Mouse (Mus musculus): Measurements from ENCODE around the gene Gata5.

The Gata5 gene

GRCm38 (mm10) chr2:180334551-180334986, at the start of gene Gata5:
Gene Gata5, minus strand, starts transcription at chr2:180334699.
- Histone ChIP-seq H3K9me3 (ENCODE audit: low read length) (no peaks in the 10 kb centered on the region), H3K36me3 (ENCODE audit: insufficient read depth, low read length) (no peaks in the 10 kb centered on the region), H3K4me3 (replicated peaks; ENCODE audit: low read length) (peak within 1 kb of the TSS; percentile 74), H3K4me1 (replicated peaks; ENCODE audit: low read depth, low read length) (peaks cover 16% of the 10 kb centered on the region), H3K27me3 (ENCODE audit: insufficient read depth, low read length) (peaks cover 98% of the 10 kb centered on the region)
- no peak for TF ChIP-seq POU5F1 (IDR thresholded peaks at IDR 0.05; ENCODE audit: borderline replicate concordance, low read length)
- no peak for TF ChIP-seq NANOG (IDR thresholded peaks at IDR 0.05; ENCODE audit: borderline replicate concordance, low read length)

- TF ChIP-seq NANOG (IDR thresholded peaks at IDR 0.05; ENCODE audit: borderline replicate concordance, low read length) = no peak
- TF ChIP-seq POU5F1 (IDR thresholded peaks at IDR 0.05; ENCODE audit: borderline replicate concordance, low read length) = no peak
- no peak for TF ChIP-seq CTCF (conservative IDR thresholded peaks at IDR 0.05; ENCODE audit: low read length)
- H3K4me1 ChIP-seq (replicated peaks; ENCODE audit: low read depth, low read length) = no peaks in the 10 kb centered on the region
- no peaks in the 10 kb centered on the region for H3K9me3 ChIP-seq (ENCODE audit: low read length)
- no peak overlapping the region for H3K4me3 ChIP-seq (replicated peaks; ENCODE audit: low read length)
- H3K36me3 ChIP-seq (ENCODE audit: insufficient read depth, low read length) = no peaks in the 10 kb centered on the region
- peaks cover 44% of the 10 kb centered on the region for H3K27me3 ChIP-seq (ENCODE audit: insufficient read depth, low read length)
Observed at GRCm38 (mm10) chr2:180376730-180377129, 42.2 kb upstream of the Gata5 start.

- Histone ChIP-seq H3K4me3 (replicated peaks; ENCODE audit: low read length) (no peak overlapping the region), H3K4me1 (replicated peaks; ENCODE audit: low read depth, low read length) (no peaks in the 10 kb centered on the region), H3K9me3 (ENCODE audit: low read length) (no peaks in the 10 kb centered on the region), H3K36me3 (ENCODE audit: insufficient read depth, low read length) (no peaks in the 10 kb centered on the region), H3K27me3 (ENCODE audit: insufficient read depth, low read length) (peaks cover 31% of the 10 kb centered on the region)
- TF ChIP-seq NANOG (IDR thresholded peaks at IDR 0.05; ENCODE audit: borderline replicate concordance, low read length) (no peak), POU5F1 (IDR thresholded peaks at IDR 0.05; ENCODE audit: borderline replicate concordance, low read length) (no peak), CTCF (conservative IDR thresholded peaks at IDR 0.05; ENCODE audit: low read length) (no peak)
Observed at GRCm38 (mm10) chr2:180373256-180373655, 38.8 kb upstream of the Gata5 start.

- TF ChIP-seq POU5F1 (IDR thresholded peaks at IDR 0.05; ENCODE audit: borderline replicate concordance, low read length) = no peak
- no peak for TF ChIP-seq CTCF (conservative IDR thresholded peaks at IDR 0.05; ENCODE audit: low read length)
- TF ChIP-seq NANOG (IDR thresholded peaks at IDR 0.05; ENCODE audit: borderline replicate concordance, low read length) = no peak
- Histone ChIP-seq H3K36me3 (ENCODE audit: insufficient read depth, low read length) (no peaks in the 10 kb centered on the region), H3K27me3 (ENCODE audit: insufficient read depth, low read length) (peaks cover 20% of the 10 kb centered on the region), H3K4me3 (replicated peaks; ENCODE audit: low read length) (no peak overlapping the region), H3K9me3 (ENCODE audit: low read length) (no peaks in the 10 kb centered on the region), H3K4me1 (replicated peaks; ENCODE audit: low read depth, low read length) (no peaks in the 10 kb centered on the region)
Observed at GRCm38 (mm10) chr2:180368359-180368758, 33.9 kb upstream of the Gata5 start.

GRCm38 (mm10) chr2:180367350-180367749, 32.9 kb upstream of the Gata5 start:
- TF ChIP-seq NANOG (IDR thresholded peaks at IDR 0.05; ENCODE audit: borderline replicate concordance, low read length) (no peak), CTCF (conservative IDR thresholded peaks at IDR 0.05; ENCODE audit: low read length) (no peak), POU5F1 (IDR thresholded peaks at IDR 0.05; ENCODE audit: borderline replicate concordance, low read length) (no peak)
- H3K36me3 ChIP-seq (ENCODE audit: insufficient read depth, low read length) = no peaks in the 10 kb centered on the region

GRCm38 (mm10) chr2:180363434-180363720, 28.9 kb upstream of the Gata5 start:
- no peaks in the 10 kb centered on the region for H3K4me1 ChIP-seq (replicated peaks; ENCODE audit: low read depth, low read length)
- H3K9me3 ChIP-seq (ENCODE audit: low read length) = no peaks in the 10 kb centered on the region
- TF ChIP-seq NANOG (IDR thresholded peaks at IDR 0.05; ENCODE audit: borderline replicate concordance, low read length) = no peak
- no peak for TF ChIP-seq POU5F1 (IDR thresholded peaks at IDR 0.05; ENCODE audit: borderline replicate concordance, low read length)
- TF ChIP-seq CTCF (conservative IDR thresholded peaks at IDR 0.05; ENCODE audit: low read length) = no peak
- no peak overlapping the region for H3K4me3 ChIP-seq (replicated peaks; ENCODE audit: low read length)
- peaks cover 15% of the 10 kb centered on the region for H3K27me3 ChIP-seq (ENCODE audit: insufficient read depth, low read length)
- no peaks in the 10 kb centered on the region for H3K36me3 ChIP-seq (ENCODE audit: insufficient read depth, low read length)

More at GRCm38 (mm10) chr2:180367350-180367749, 32.9 kb upstream of the Gata5 start:
- Histone ChIP-seq H3K27me3 (ENCODE audit: insufficient read depth, low read length) (peaks cover 20% of the 10 kb centered on the region), H3K9me3 (ENCODE audit: low read length) (no peaks in the 10 kb centered on the region), H3K4me1 (replicated peaks; ENCODE audit: low read depth, low read length) (no peaks in the 10 kb centered on the region), H3K4me3 (replicated peaks; ENCODE audit: low read length) (no peak overlapping the region)

- no peaks in the 10 kb centered on the region for H3K9me3 ChIP-seq (ENCODE audit: low read length)
- H3K36me3 ChIP-seq (ENCODE audit: insufficient read depth, low read length) = no peaks in the 10 kb centered on the region
- TF ChIP-seq NANOG (IDR thresholded peaks at IDR 0.05; ENCODE audit: borderline replicate concordance, low read length) = no peak
- no peak for TF ChIP-seq CTCF (conservative IDR thresholded peaks at IDR 0.05; ENCODE audit: low read length)
- TF ChIP-seq POU5F1 (IDR thresholded peaks at IDR 0.05; ENCODE audit: borderline replicate concordance, low read length) = no peak
- no peaks in the 10 kb centered on the region for H3K4me1 ChIP-seq (replicated peaks; ENCODE audit: low read depth, low read length)
- peaks cover 13% of the 10 kb centered on the region for H3K27me3 ChIP-seq (ENCODE audit: insufficient read depth, low read length)
- no peak overlapping the region for H3K4me3 ChIP-seq (replicated peaks; ENCODE audit: low read length)
Observed at GRCm38 (mm10) chr2:180362585-180363433, 28.3 kb upstream of the Gata5 start.

GRCm38 (mm10) chr2:180359062-180359461, 24.6 kb upstream of the Gata5 start:
- no peaks in the 10 kb centered on the region for H3K36me3 ChIP-seq (ENCODE audit: insufficient read depth, low read length)
- H3K9me3 ChIP-seq (ENCODE audit: low read length) = no peaks in the 10 kb centered on the region
- no peak for TF ChIP-seq NANOG (IDR thresholded peaks at IDR 0.05; ENCODE audit: borderline replicate concordance, low read length)
- peaks cover 13% of the 10 kb centered on the region for H3K27me3 ChIP-seq (ENCODE audit: insufficient read depth, low read length)
- H3K4me3 ChIP-seq (replicated peaks; ENCODE audit: low read length) = no peak overlapping the region
- H3K4me1 ChIP-seq (replicated peaks; ENCODE audit: low read depth, low read length) = no peaks in the 10 kb centered on the region

- Histone ChIP-seq H3K27me3 (ENCODE audit: insufficient read depth, low read length) (peaks cover 3% of the 10 kb centered on the region; the same call in 1 of the 2 replicates), H3K4me1 (replicated peaks; ENCODE audit: low read depth, low read length) (no peaks in the 10 kb centered on the region), H3K36me3 (ENCODE audit: insufficient read depth, low read length) (no peaks in the 10 kb centered on the region), H3K9me3 (ENCODE audit: low read length) (no peaks in the 10 kb centered on the region), H3K4me3 (replicated peaks; ENCODE audit: low read length) (no peak overlapping the region)
- TF ChIP-seq NANOG (IDR thresholded peaks at IDR 0.05; ENCODE audit: borderline replicate concordance, low read length) (no peak), POU5F1 (IDR thresholded peaks at IDR 0.05; ENCODE audit: borderline replicate concordance, low read length) (no peak), CTCF (conservative IDR thresholded peaks at IDR 0.05; ENCODE audit: low read length) (peak; percentile 53)
Observed at GRCm38 (mm10) chr2:180353338-180353737, 18.8 kb upstream of the Gata5 start.

All from E14TG2a.4 (cell line).